Mouse (Mus musculus) neural tube, embryonic 10.5 days (tissue): ENCODE measurements at regions not wholly inside any gene's neighbourhood (a gene's known extent, or its start where the extent isn't known, plus 50 kb on each side); places are given as distances from the start of the nearest gene placed in this dataset.

Source experiments
- DNase-seq: peaks from one replicate; pipeline ENCODE4 v3.0.0-alpha.2; 2017; ENCODE audit warnings: low spot score; ENCODE audit errors: extremely low spot score

DNA sequence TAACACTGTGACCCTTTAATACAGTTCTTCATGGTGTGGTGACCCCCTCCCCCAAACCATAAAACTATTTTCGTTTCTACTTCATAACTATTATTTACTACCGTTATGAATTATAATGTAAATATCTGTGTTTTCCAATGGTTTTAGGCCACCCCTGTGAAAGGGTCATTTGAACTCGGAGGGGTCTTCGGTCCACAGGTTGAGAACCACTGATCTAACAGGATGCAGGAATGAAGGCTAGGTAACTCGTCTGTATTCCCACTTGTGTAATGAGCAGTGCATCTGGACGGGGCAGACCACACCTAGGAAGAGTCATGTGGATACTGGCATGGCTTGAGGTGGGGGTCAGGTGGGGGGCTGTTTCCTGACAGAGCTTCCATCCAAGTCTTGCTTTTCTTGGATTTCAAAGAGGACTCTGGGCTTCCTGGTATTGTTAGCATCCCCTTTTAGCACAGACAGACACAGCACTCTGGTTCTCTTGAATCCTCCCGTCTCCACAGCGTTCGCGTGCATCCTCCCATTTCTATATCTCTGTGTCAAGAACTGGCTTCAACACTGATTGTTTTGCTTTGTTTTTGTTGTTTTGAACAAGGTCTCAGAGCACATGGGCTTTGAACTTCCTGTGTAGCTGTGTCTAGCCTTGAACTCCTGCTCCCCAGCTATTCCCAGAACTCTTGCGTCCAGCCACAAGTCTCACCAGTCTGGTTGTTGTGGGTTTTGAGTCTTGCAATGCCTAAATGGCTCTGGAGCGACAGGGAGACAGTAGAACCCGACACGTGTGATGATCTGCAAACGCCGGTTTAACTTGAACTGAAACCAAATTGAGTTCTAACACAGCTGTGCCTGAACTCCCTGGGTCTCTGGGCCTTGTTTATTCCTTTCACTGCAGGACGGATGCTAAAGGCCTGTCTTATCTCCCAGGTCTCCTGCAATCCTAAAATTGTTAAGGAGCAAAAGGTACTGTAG lies 75.4 kb upstream of the Ralgps2 start:
- DNase-seq, result no peak

DNA sequence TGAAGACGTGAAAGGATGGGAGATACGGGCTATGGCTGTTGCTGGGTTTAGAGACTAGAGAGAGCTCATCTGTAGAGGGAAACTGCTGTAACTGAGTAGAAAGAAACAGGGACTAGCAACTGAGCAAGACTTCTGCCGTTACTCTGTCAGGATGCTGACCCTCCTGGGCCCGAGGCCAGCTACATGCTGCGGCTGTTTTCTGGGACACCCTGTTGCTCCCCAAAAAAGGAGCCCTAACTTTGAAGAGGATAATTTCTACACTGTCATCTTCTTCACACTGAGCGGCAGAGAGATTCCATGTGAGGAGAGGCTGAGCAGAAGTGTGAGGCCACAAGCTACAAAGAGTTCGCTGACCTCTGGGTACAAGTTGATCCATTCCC lies 74.2 kb upstream of the Ralgps2 start:
- DNase-seq, result no peak

DNA sequence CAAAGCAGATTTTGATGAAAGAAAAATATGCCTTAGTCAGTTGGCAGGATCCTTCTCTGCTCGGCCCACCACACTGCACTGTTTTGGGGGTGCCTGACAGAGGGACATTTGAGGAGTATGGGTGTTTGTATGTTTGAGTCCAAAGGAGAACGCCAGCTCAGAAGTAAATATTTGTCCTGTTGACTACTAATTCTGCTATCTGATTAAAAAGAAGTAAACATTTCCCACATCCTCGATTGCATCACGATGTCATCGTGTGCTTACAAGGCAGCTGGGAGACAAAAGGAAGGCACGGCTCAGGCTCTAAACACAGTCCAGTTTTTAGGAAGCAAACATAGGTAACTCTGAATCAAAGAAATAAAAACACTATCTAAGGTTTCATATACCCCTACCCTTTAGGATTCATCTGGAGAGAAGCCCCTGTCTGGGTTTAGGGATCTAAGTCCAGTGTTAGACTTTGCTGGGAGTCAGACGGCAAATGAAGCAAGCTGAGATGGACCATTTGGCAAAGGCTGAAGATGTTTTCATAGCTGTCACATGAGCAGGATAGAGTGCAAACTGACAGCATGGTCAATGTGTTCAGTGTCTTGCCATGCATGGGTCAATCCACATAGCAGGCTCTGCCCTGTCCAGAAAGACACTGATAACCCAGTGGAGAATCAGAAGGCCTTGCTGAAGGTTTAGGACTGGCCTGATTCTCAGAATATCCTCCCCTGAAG lies 73.7 kb upstream of the Ralgps2 start:
- DNase-seq, result no peak

DNA sequence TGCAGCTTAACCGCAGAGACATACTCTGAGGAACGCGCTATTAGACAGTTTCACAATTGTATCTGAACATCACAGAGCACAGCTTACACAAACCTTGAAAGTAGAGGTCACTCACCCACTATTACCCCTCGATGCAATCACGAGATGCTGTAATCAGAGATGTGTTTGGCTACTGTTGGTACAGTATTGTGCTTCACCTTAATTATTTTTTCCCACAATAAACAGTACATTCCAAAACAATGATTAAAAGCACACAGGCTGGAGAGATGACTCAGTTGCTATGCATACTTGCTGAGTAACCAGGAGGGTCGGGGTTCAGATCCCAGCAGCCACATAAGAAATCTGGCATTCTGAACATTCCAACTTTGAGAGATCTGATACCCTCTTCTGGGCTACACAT lies 71.8 kb upstream of the Ralgps2 start:
- no peak for DNase-seq

DNA sequence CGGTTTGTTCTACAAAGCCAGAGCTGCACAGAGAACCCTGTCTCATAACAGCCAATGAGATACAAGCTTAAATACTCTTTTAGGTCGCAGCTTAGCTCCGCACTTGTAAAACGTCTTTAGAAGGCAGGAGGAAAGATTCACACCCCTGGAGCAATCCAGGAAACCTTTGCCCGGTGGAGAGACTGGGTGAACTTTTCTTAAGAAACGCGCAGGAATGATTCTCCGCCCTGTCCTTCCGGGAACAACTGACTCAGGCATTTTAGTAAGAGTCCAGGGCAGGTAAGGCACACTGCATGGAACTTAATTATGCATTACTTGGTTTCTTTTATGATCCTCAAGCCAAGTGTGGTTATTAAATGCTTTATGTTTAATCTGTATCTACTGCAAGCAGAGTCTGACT lies 70.0 kb upstream of the Ralgps2 start:
- no peak for DNase-seq

- DNase-seq, result no peak
Measured at GRCm38 (mm10) chr1:157007891-157008730, 68.7 kb upstream of the Ralgps2 start.

GRCm38 (mm10) chr1:157004312-157005074 lies 65.1 kb upstream of the Ralgps2 start:
- no peak for DNase-seq

GRCm38 (mm10) chr1:157003034-157003433 lies 63.6 kb upstream of the Ralgps2 start:
- DNase-seq, result no peak

DNA sequence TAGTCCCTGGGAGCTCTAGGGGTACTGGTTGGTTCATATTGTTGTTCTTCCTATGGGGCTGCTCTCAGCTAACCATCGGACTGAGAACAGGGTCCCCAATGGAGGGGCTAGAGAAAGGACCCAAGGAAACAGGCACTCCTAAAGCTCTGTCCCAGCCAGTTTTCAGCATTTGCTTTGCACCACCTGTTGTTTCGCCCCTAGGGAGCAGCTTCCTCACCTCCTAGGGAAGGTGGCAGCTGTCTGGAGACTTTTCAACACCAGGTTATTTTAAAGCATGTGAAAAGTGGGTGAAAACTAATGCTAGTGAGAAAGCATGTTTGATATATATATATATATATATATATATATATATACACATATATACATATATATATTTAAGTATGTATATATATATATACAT lies 62.8 kb upstream of the Ralgps2 start:
- no peak for DNase-seq

DNA sequence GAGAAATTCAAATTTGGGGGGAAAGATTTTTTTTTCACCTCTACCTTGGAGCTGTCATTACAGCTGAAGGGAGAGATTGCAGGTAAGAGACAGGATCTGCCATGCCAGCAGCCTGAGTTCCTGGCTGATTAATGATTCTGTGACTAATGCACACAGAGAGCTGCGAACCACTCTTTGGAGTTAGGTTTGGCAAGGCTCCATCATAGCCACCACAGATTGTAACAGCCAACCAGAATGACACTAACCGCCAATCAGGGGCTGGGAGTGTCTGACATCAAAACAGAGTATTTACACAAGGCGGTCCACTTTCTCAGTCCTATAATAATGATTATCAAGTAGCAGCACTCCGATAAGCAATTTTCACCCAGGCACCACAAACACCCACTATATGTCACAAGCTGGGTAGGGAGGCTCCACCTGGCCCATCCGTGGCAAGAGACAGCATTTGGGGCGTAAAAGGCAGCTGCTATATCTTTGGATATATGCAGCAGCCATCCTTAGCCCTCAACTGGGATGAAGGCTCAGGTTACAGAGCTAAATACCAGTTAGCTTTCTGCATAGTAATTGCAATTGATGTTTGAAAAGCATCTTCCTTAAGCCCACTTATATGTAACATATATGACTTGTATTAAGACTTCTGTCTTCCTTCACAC lies 61.7 kb upstream of the Ralgps2 start:
- no peak for DNase-seq

- DNase-seq, result no peak
Measured at GRCm38 (mm10) chr1:156999947-157000346, 60.5 kb upstream of the Ralgps2 start.

GRCm38 (mm10) chr1:156999272-156999671 lies 59.8 kb upstream of the Ralgps2 start:
- no peak for DNase-seq

GRCm38 (mm10) chr1:156997476-156998305 lies 58.3 kb upstream of the Ralgps2 start:
- peak; percentile 53 for DNase-seq

DNA sequence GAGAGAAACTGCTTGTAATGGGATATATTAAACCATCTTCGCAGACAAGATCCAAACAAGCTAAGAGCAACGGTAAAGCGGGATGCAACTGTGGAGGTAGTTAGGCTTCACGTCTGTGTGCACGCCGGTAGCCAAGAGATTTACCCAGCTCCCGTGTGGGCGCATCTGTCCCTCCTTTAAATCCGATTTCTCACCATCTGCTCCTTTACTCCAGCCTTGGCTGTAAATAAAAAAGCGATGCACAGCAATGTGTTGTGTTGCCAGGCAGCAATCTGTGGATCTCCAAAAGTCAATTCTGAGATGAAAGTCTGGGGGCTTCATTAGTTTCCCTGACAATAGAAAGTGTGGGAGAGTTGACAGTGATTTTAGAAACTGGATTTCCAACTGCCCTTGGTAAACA lies 57.6 kb upstream of the Ralgps2 start:
- DNase-seq, result no peak

DNA sequence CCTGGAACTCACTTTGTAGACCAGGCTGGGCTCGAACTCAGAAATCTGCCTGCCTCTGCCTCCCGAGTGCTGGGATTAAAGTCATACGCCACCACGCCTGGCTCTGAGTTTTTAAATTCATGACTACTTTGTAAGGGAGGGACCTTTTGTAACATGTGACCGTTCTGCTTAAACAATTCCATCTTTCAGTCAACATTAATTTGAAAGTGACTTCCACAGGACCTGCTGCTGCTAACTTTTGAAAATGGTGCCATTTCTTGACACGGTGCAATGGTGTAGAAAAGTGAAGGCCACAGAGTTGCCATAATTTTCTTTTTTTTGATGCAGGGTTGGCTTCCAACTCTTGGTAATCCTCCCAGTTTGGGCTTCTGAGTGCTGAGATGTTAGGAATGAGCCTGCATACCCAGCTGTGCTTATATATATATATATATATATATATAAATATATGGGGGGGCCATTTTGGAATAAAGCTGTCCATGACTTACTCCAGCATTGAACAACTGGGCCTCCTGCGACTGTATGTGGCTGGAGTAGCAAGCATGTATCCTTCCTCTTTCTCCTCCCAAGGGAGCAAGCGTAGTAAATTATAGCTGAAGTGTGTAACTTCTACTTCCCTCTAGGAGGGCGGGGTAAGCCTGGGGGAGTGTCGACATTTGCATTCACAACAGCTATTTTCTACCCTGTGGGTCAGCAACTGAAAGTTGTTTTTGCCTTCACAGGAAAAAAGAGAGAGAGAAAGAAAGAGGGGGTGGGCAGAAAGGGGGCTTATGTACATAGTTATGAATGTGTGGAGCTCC lies 56.9 kb upstream of the Ralgps2 start:
- no peak for DNase-seq

- DNase-seq, result no peak
Measured at GRCm38 (mm10) chr1:156995180-156995951, 55.9 kb upstream of the Ralgps2 start.

DNA sequence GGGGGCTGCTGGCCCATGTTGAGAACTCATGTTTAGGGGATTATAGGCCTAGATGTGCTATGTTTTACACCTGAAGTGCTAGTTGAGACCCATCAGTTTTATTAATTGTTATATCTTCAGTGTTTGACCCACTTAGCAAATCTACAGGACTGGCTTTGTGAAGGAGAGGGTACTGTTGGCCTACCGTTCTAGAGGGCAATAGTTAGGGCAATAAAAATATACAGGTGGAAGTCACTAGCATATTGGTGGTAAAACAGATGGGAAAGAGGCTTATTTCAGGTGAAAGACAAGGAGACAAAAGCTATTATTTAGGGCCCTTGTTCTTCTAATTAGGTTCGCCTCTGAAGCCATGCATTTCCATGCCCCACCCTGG lies 55.2 kb upstream of the Ralgps2 start:
- DNase-seq, result no peak
